Mouse (Mus musculus) thymus, postnatal 10 days (tissue): ENCODE data around the gene Nanos3.

Experiments used
- DNase-seq, 2 experiments: peaks; one replicate each; pipeline ENCODE4 v3.0.0; 2021; ENCODE audit warnings: low spot score in 2 of 2

The Nanos3 gene

DNA sequence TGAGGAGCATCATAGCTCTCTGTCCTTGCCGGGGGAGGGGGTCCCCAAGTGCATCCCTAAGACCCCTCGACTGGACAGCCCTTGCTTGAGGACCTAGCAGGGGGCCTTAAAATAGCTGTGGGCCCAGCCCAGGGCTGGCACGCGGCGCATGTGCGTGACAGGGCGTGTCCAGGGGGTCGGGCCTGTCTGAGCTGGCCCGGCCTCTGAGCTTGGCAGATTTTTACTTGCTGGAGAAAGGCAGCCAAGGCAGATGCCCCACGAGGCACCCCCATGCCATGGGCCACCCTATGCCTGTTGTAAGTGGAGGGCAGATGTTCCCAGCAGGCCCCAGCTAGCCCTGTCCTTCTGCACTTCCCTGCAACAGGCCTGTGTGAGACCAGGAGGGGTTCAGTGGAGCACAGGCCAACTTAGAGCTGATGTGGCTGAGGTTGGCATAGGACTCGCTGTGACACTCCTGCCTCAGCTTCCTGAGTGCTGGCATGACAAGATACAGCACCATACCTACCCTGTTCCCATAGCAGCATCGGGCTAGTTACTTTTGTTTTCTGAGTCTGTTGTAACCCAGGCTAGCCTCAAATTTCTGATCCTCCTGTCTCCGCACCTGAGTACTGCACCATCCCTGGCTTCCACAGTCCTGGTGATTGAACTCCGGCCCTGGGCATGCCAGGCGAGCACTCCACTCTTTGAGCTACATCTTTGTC lies 16.7 kb upstream of the Nanos3 start:
- no peak for DNase-seq

GRCm38 (mm10) chr8:84200652-84201544 lies 15.9 kb upstream of the Nanos3 start:
- DNase-seq: peak in 1 of 2 experiments; percentile 49

GRCm38 (mm10) chr8:84200126-84200555 lies 15.1 kb upstream of the Nanos3 start:
- DNase-seq: no peak

DNA sequence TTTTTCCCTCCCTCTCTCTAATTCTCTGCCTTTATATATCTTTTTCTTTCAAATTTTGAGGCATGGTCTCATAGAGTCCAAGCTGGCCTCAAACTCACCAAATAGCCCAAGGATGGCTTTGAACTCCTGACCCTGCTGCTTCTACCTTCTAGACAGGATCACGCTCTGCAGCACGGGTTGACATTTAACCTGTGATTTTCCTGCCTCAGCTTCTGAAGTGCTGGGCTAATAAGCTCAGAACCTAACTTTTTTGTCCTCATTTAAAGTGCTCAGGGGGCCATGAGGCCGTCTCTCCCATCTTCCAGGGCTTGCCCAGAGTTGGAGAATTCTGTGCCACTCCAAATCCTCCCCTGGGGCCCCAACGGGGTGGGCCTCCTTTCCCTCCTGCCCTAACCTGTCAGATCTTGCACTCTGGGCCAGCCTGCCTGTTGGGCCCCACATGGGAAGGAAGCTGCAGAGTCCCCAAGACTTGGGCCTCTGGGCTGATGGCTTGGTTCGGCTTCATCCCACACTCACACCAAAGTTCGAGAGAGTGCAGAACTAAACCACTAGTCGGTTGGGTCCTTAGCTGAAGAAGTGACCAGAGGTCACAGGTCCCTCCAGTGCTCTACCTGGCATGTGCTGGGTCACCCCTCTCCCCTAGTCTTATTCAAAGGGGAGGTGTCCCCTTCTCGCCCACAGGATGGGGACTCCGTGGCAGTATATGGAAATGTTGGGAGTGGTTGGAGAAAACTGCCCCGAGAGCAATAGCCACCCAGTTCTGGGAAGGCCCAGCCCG lies 14.5 kb upstream of the Nanos3 start:
- DNase-seq: no peak

- no peak for DNase-seq
Observed at GRCm38 (mm10) chr8:84198871-84199270, 13.9 kb upstream of the Nanos3 start.

- peak; percentile 88 to 90 for DNase-seq
Observed at GRCm38 (mm10) chr8:84197922-84198774, 13.1 kb upstream of the Nanos3 start.

DNA sequence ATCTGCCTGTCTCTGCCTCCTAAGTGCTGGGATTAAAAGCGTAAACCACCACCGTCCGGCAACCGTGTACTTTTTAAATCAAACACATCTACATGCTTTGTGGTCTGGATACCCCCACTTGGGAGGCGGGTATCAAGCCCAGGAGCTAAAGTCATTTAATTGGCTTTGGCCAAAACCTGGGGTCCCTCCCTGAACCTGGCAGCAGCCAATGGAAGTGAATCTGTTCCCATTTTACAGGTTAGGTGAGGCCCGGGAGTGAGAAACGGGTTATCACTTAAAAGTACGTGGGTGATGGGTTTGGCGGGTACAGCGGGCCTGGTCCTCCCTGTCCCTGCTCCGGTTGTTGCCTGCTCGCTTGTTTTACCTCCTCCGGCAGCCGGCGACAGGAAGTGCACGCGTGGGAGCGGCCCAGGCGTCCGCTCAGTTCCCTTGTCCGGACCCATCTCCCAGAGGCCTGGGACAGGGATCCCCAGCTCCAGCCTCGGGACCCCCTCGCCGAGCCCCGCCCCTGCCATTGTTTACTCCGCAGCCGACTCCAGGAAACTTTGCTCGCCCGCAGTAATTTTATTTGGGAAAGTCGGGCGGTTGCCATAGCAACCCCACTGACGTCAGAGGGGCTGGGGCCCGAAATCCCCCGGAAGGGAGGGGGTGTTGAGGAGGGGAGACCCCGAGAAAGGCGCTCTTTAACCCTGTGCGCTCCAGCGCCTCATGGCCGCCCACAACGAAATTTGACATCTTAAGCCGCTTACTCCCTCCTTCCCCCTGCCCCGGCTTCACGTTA lies 12.3 kb upstream of the Nanos3 start:
- DNase-seq: peak; percentile 79 to 80

GRCm38 (mm10) chr8:84194224-84194743 lies 9.3 kb upstream of the Nanos3 start:
- no peak for DNase-seq

DNA sequence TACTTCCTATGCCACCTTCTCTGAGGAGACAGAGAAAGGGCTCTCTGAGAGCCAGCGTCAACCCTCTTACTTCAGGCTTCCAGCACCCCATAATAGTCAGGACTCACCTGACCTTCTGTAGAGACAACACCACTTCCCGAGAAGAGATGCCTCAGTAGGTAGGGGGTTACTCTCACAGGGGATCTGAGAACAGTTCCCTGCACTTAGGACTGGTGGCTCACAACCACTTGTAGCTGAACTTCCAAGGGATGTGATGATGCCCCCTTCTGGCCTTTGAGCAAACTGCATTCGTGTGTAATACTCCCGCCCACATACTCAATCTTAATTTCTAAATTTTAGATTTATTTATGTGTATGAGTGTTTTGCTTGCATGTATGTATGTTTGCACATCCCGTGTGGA lies 8.5 kb upstream of the Nanos3 start:
- no peak for DNase-seq

DNA sequence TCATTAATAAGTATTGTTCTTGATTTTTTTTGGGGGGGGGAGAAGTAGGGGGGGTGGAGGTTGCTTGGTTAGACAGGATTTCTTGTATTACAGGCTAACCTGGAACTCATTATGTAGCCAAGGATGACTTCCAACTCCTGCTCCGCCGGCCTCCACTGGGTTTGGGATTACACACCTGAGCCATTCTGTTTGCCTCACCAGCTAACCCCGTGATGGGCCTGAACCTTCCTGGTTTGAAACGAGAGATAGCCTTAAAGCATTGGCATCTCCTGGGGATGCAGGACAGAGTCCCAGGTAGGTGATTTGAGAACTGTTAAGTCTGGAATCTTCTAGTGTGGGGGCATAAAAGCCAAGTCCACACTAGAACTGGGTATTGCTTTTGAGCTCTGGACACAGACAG lies 8.1 kb upstream of the Nanos3 start:
- DNase-seq: no peak

DNA sequence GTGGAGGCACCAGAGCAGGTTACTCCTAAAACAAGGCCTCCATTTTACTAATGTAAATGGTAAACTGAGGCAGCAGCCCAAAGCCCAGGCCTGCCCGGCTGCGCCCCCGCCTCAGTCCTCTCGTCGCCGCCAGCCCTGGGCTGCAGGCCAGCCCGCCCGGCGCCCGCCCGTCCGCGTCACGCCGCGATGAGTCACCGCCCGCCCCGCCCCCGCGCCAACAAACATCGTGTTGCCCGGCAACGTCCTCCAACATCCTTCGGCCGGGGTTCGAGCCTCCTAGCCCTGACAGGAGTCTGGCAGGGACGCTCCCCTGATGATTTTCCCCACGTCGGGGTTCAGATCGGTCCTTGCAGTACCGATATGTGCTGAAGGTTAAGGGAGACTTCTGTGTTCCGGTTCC lies 7.5 kb upstream of the Nanos3 start:
- peak in 1 of 2 experiments; percentile 42 for DNase-seq

DNA sequence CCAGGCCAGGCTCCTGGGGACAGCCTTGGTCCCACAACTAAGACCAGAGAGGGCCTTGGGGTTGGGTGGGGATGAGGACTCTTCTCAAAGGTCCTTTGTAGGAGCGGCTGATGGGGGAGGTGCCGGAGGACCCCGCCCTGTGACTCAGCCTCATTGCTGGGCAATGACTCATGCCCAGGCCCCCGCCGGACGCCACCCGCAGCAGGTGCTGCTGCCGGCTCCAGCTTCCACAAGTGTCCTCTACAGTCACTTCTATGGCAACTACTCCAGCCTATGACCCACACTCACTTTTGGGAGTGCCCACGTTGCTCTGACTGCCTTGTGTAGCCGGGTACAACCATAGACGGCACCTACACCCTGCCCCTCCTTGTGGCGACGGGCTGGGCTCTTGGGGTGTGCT lies 7.0 kb upstream of the Nanos3 start:
- DNase-seq: no peak

- no peak for DNase-seq
Observed at GRCm38 (mm10) chr8:84190191-84190867, 5.3 kb upstream of the Nanos3 start.

GRCm38 (mm10) chr8:84189603-84190002 lies 4.6 kb upstream of the Nanos3 start:
- no peak for DNase-seq

DNA sequence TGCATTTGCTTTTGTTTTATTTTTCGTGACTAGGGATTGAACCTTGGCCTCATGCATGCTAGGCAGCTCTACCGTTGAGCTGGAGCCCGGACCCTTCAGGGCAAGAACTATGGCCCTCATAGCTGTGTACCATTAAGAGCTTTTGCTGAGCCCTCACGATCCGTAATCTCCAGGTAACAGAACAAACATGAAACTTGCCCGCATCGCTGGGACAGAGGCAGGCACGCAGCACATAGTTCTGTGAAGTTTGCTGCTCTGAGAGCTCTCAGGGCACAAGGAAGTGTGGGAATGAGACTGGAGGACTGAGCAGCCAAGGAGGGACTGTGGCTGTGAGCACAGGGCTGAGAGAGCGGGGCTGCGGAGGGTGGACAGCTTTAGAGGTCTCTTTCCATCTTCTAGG lies 3.7 kb upstream of the Nanos3 start:
- DNase-seq: no peak

- DNase-seq: peak; percentile 76 to 87
Observed at GRCm38 (mm10) chr8:84187065-84187755, 2.2 kb upstream of the Nanos3 start.

- peak; percentile 67 to 82 for DNase-seq
Observed at GRCm38 (mm10) chr8:84186547-84186946, 1.5 kb upstream of the Nanos3 start.

DNA sequence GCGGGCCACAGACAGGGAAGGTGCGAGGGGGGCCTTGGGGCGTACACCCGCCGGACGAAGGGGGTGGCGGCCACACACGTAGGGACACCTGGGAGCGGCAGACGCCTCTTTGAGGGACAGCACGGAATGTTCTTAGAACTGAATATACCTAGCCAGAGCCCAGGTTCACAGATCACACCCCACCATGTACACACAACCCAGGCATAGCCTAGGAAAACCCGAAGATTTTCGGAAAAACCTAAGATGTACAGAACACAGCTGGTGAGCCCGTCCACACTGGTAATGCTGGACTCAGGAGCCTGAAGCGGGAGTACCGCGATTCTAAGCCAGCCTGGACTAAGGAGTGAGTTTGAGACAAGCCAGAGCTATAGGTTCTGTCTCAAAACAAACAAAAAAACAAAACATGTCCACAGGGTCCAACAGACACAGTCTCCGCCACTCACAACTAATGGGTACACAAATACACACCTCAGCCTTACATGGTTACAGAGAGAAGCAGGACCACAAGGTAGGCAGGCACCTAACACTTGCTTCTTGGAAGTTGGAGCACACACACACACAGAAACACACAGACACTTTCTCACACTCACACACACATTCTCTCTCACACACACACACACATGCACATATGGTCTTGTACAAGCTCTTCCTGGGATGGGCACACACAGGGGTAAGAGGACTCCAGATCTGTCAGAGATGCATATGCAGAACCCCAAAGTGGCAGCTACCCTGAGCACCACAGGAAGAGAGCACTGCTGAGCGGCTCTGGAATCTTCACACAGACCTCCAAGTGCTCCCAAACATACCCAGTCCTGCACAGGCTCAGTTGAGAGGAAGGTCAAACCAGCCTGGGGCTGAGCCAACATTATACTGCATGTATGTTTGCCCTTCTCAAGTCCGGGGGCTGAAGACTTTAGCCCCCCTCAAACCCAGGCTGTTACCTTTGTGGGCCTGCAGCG lies 653 bp downstream of the Nanos3 start:
- no peak for DNase-seq
